Mouse (Mus musculus) hindbrain, embryonic 14.5 days (tissue): ENCODE data around the gene Psmd7. TPM values are rescaled to one million over a fixed set of nuclear protein-coding genes. Genes with fewer than 3 reads are reported as not detected.

Experiments
- ATAC-seq: fragments of 200-750 bp; cut with Nextera tagmentation; 2 replicates; pipeline ENCODE4 v1.8.0; 2017; ENCODE audit warnings: moderate number of reproducible peaks, mild to moderate bottlenecking, moderate TSS enrichment, moderate library complexity; ENCODE audit not compliant: low FRiP score
- DNase-seq: peaks from one replicate; pipeline ENCODE4 v3.0.0-alpha.2; 2015; ENCODE audit warnings: low spot score
- H3K27ac ChIP-seq: fragments of 300-500 bp; sonication (generic); 2 replicates; pipeline ENCODE4 v1.5.1; 2014; ENCODE audit warnings: mild to moderate bottlenecking, moderate library complexity
- H3K27me3 ChIP-seq: fragments of 300-500 bp; sonication (generic); 2 replicates; pipeline ENCODE4 v1.6.1; 2014; ENCODE audit warnings: mild to moderate bottlenecking, low read length, mixed read lengths; ENCODE audit not compliant: control insufficient read depth, insufficient read depth
- H3K36me3 ChIP-seq: fragments of 300-500 bp; sonication (generic); replicated peaks from 2 replicates; pipeline ENCODE4 v1.6.1; 2014; ENCODE audit not compliant: control insufficient read depth, insufficient read depth
- H3K4me1 ChIP-seq: fragments of 300-500 bp; sonication (generic); replicated peaks from 2 replicates; pipeline ENCODE4 v1.6.1; 2014; ENCODE audit warnings: antibody characterized with exemption, low read length, mixed read lengths; ENCODE audit not compliant: control insufficient read depth, insufficient read depth
- H3K4me2 ChIP-seq: fragments of 300-500 bp; sonication (generic); replicated peaks from 2 replicates; pipeline ENCODE4 v1.6.1; 2014; ENCODE audit warnings: mild to moderate bottlenecking, moderate library complexity
- H3K4me3 ChIP-seq: fragments of 300-500 bp; sonication (generic); replicated peaks from 2 replicates; pipeline ENCODE4 v1.5.1; 2014; ENCODE audit warnings: mild to moderate bottlenecking, low read length
- H3K9ac ChIP-seq: fragments of 300-500 bp; sonication (generic); 2 replicates; pipeline ENCODE4 v1.6.1; 2014
- H3K9me3 ChIP-seq: fragments of 300-500 bp; sonication (generic); 2 replicates; pipeline ENCODE4 v1.6.1; 2016; ENCODE audit warnings: low read length; ENCODE audit not compliant: control insufficient read depth
- WGBS: fragments of 180-500 bp; shearing (Covaris S2); extraction: QIAGEN DNeasy Blood & Tissue Kit; methylation state at CpG from one replicate; pipeline ENCODE4 v1.1.7; 2014; 5-methylcytosine and 5-hydroxymethylcytosine counted together
- polyA plus RNA-seq: library from polyadenylated mRNA; unstranded; fragments of >200 nt; fragmentation: Nextera tagmentation; extraction: Ambion mirVana; gene quantifications from 2 replicates; pipeline ENCODE4 v1.2.1, GENCODE M21; 2014

Psmd7 gene
- polyA plus RNA-seq, 1 experiment from 2014 or later = 219 TPM

DNA sequence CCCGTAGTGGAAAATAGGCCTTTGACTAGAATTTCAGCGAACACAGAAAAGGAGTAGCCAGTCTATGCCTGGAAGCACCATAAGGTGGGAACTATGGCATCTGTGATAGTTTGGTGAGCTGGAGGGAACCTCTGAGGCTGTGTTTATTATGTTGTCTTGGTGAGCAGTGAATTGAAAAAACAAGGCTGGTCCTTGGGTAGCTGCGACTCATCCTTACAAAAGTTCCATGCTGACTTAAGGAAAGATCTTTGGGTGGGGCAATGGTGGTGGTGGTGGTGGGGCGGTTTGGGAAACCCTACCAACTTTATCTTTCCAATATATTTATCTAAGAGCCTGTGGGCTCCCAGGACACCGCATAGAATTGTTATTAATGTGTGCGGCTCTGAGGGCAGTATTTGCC, 25.1 kb upstream of the Psmd7 start:
- no peak overlapping the region for H3K9ac ChIP-seq
- H3K9me3 ChIP-seq = no peaks in the 10 kb centered on the region
- H3K4me3 ChIP-seq = no peak overlapping the region
- no peaks in the 10 kb centered on the region for H3K36me3 ChIP-seq
- no peak overlapping the region for H3K27ac ChIP-seq
- H3K4me1 ChIP-seq = peaks cover 8% of the 10 kb centered on the region
- WGBS = 92% methylated on average over 6 of the region's 6 CpGs
- no peak for DNase-seq
- H3K27me3 ChIP-seq = no peaks in the 10 kb centered on the region
- ATAC-seq = no peak
- no peak overlapping the region for H3K4me2 ChIP-seq

DNA sequence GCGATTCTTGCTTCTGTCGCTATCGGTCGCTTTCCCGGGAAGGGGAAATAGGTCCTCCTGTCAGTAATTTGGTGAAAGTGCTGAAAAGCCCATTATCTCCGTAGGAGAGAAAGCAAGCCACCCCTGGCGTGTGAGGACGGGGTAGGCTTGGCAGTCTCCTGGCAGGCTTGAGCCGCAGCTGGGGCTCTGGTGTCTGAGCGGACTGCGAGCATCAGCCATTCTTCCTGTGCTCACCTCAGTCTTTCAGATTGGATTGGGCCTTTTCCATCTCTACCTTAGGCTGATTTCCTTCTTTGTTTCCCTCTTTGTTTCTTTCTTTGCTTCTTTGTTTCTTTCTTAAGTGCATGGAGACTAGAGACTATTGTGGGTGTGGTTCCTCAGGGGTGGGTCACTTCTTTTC, 22.6 kb upstream of the Psmd7 start:
- 45% methylated on average over 11 of the region's 11 CpGs for WGBS
- Histone ChIP-seq H3K4me2 (no peak overlapping the region), H3K9me3 (no peaks in the 10 kb centered on the region), H3K27ac (no peak overlapping the region), H3K9ac (no peak overlapping the region), H3K4me3 (no peak overlapping the region), H3K4me1 (peaks cover 14% of the 10 kb centered on the region), H3K27me3 (no peaks in the 10 kb centered on the region), H3K36me3 (no peaks in the 10 kb centered on the region)
- ATAC-seq (no peak), DNase-seq (no peak)

GRCm38 (mm10) chr8:107608751-107609150, 20.5 kb upstream of the Psmd7 start:
- Histone ChIP-seq H3K36me3 (no peaks in the 10 kb centered on the region), H3K27me3 (no peaks in the 10 kb centered on the region), H3K9me3 (no peaks in the 10 kb centered on the region), H3K9ac (no peak overlapping the region), H3K27ac (peak overlapping the region; percentile 56; the same call in 1 of the 2 replicates), H3K4me1 (peaks cover 19% of the 10 kb centered on the region), H3K4me2 (no peak overlapping the region), H3K4me3 (no peak overlapping the region)
- ATAC-seq = no peak
- WGBS = 15% methylated on average over 7 of the region's 7 CpGs
- peak; percentile 30 for DNase-seq

DNA sequence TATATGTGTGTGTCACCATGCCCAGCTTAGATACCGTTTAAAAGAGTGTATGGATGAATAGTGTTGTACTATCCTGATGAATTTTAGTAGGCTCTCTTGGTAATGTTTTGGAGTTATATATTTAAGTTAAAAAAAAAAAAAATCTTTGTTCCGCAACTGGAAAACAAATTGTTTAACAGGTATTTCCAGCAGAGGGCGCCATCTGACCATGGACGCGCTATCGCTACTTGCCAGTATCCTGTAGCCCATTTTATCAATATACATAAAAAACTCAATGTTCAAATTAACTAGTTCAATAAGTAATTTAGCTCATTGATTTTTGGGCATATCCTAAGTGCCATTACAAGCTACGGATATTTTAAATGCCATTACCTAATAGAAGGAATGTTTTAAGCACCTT, 14.8 kb upstream of the Psmd7 start:
- DNase-seq (peak; percentile 93), ATAC-seq (no peak)
- Histone ChIP-seq H3K36me3 (no peaks in the 10 kb centered on the region), H3K9me3 (no peaks in the 10 kb centered on the region), H3K4me2 (no peak overlapping the region), H3K4me1 (peaks cover 8% of the 10 kb centered on the region; the same call in 1 of the 2 replicates), H3K4me3 (no peak overlapping the region), H3K27ac (no peak overlapping the region), H3K27me3 (0 out of 2 replicates have a peak, but pooled peaks cover 4% of the 10 kb centered on the region), H3K9ac (no peak overlapping the region)
- WGBS = 6% methylated on average over 7 of the region's 7 CpGs

DNA sequence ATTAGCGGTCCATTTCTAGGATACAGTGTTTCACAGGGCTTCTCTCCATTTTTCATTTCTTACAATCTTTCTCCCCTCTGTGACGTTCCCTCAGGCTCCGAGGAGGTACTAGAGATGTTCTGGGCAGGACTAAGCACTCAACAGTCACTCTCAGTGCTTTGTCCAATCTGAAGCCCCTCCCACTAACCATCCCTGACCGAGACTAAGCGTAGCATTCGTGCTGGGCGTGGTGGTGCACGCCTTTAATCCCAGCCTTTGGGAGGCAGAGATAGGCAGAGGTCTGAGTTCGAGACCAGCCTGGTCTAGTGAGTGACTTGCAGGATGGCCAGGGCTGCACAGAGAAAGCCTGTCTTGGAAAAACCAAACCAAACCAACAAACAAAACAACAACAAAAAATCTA, 11.4 kb upstream of the Psmd7 start:
- H3K27me3 ChIP-seq = 0 out of 2 replicates have a peak, but pooled peaks cover 4% of the 10 kb centered on the region
- H3K27ac ChIP-seq = no peak overlapping the region
- ATAC-seq (no peak), DNase-seq (no peak)
- H3K36me3 ChIP-seq = no peaks in the 10 kb centered on the region
- no peaks in the 10 kb centered on the region for H3K9me3 ChIP-seq
- no peak overlapping the region for H3K9ac ChIP-seq
- no peak overlapping the region for H3K4me2 ChIP-seq
- 86% methylated on average over 9 of the region's 9 CpGs for WGBS
- H3K4me3 ChIP-seq = no peak overlapping the region
- 0 out of 2 replicates have a peak, but pooled peaks cover 4% of the 10 kb centered on the region for H3K4me1 ChIP-seq

- Histone ChIP-seq H3K9ac (no peak overlapping the region), H3K36me3 (no peaks in the 10 kb centered on the region), H3K27ac (no peak overlapping the region), H3K4me3 (no peak overlapping the region), H3K4me1 (no peaks in the 10 kb centered on the region), H3K9me3 (no peaks in the 10 kb centered on the region), H3K4me2 (no peak overlapping the region), H3K27me3 (0 out of 2 replicates have a peak, but pooled peaks cover 4% of the 10 kb centered on the region)
- WGBS = 83% methylated on average over 1 of the region's 1 CpGs
- ATAC-seq (no peak), DNase-seq (no peak)
Observed at GRCm38 (mm10) chr8:107597731-107598130, 9.5 kb upstream of the Psmd7 start.

- Histone ChIP-seq H3K9ac (no peak overlapping the region), H3K4me1 (no peaks in the 10 kb centered on the region), H3K4me3 (no peak overlapping the region), H3K9me3 (no peaks in the 10 kb centered on the region), H3K36me3 (no peaks in the 10 kb centered on the region), H3K27me3 (no peaks in the 10 kb centered on the region), H3K4me2 (no peak overlapping the region), H3K27ac (no peak overlapping the region)
- 62% methylated on average over 6 of the region's 6 CpGs for WGBS
- DNase-seq (no peak), ATAC-seq (no peak)
Observed at GRCm38 (mm10) chr8:107594817-107595216, 6.6 kb upstream of the Psmd7 start.

DNA sequence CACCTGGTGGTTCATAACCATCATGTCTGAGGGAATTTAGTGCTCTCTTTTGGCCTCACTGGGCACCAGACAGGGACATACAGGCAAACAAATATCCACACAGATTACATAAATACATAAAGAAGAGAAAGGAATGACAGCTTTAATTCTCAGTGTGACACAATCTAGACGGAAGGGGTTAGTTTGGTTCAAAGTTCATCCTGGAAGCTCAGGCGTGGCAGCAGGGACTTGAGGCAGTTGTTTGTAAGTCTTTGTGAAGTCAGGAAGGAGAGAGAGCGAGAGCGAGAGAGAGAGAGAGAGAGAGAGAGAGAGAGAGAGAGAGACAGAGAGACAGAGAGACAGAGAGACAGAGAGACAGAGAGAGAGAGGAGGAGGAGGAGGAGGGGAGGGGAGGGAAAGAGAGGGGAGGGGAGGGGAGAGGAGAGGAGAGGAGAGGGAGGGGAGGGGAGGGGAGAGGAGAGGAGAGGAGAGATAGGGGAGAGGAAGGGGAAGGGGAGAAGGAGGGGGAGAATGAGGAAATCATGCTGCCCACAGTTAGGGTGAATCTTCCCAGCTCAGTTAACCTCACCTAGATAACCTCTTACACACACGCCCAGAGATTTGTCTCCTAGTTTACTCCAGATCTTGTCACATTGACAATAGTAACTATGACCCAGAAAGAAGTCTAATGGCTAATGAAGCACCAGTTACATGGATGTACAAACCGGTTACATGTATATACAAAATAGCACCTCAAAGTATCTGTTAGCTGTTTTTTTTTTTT, 5.9 kb upstream of the Psmd7 start:
- Histone ChIP-seq H3K27ac (no peak overlapping the region), H3K27me3 (no peaks in the 10 kb centered on the region), H3K4me3 (no peak overlapping the region), H3K4me2 (no peak overlapping the region), H3K36me3 (no peaks in the 10 kb centered on the region), H3K9ac (no peak overlapping the region), H3K9me3 (no peaks in the 10 kb centered on the region), H3K4me1 (no peaks in the 10 kb centered on the region)
- ATAC-seq (no peak), DNase-seq (no peak)
- 79% methylated on average over 6 of the region's 6 CpGs for WGBS

DNA sequence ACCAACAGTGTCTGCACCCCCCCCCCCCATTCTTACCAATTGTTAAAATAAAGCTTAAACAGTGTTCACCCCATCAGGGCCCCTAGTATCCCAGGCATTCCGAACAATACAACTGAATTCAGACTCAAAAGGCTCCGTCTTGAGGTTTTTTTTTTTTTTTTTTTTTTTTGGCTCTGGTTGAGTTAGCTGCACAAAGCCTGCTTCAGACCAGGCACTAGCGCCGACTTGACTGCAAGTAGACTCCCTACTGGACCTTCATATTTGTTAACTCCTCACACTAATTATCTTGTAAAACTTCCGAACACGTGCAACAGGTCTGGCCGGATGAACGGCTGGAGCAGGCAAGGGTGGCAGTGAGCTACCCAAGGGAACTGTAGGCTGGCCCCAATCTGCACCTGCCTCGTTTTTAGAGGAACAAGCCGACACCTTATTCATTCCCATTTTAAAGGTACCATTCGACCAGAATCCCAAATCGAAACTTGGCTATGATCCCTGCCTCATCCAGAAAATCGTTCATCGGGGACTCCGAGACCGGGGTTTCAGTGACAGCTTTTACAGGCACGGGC, 752 bp downstream of the Psmd7 start:
- Histone ChIP-seq H3K9ac (peak overlapping the region; percentile 89), H3K27ac (peak overlapping the region; percentile 92), H3K4me3 (peak overlapping the region; percentile 91), H3K4me2 (peak overlapping the region; percentile 74), H3K4me1 (no peaks in the 10 kb centered on the region; the same call in 1 of the 2 replicates), H3K36me3 (peaks cover 37% of the 10 kb centered on the region), H3K9me3 (no peaks in the 10 kb centered on the region), H3K27me3 (no peaks in the 10 kb centered on the region)
- DNase-seq = no peak
- WGBS = under 1% methylated on average over 17 of the region's 17 CpGs
- no peak for ATAC-seq
